Mouse (Mus musculus) neural tube, embryonic 14.5 days (tissue): ENCODE results near the gene Gm20388. TPM values are rescaled to one million over a fixed set of nuclear protein-coding genes. Genes with fewer than 3 reads are reported as not detected.

ENCODE experiments used
- ATAC-seq: fragments of 200-750 bp; cut with Nextera tagmentation; 2 replicates; pipeline ENCODE4 v1.8.0; 2017; ENCODE audit warnings: low read depth, mild to moderate bottlenecking, moderate TSS enrichment, moderate library complexity
- H3K27ac ChIP-seq: fragments of 300-500 bp; sonication (generic); 2 replicates; pipeline ENCODE4 v1.5.1; 2014; ENCODE audit warnings: low read depth, mild to moderate bottlenecking, control low read depth, low read length, moderate library complexity, mixed read lengths
- H3K27me3 ChIP-seq: fragments of 300-500 bp; sonication (generic); 2 replicates; pipeline ENCODE4 v1.6.1; 2014; ENCODE audit warnings: low read length; ENCODE audit not compliant: control insufficient read depth, insufficient read depth
- H3K36me3 ChIP-seq: fragments of 300-500 bp; sonication (generic); 2 replicates; pipeline ENCODE4 v1.6.1; 2014; ENCODE audit warnings: low read length, mixed read lengths; ENCODE audit not compliant: control insufficient read depth, insufficient read depth
- H3K4me1 ChIP-seq: fragments of 300-500 bp; sonication (generic); 2 replicates; pipeline ENCODE4 v1.6.1; 2014; ENCODE audit warnings: low read length; ENCODE audit not compliant: control insufficient read depth, insufficient read depth
- H3K4me2 ChIP-seq: fragments of 300-500 bp; sonication (generic); 2 replicates; pipeline ENCODE4 v1.6.1; 2014; ENCODE audit warnings: mild to moderate bottlenecking, low read depth, low read length, control low read depth
- H3K4me3 ChIP-seq: fragments of 300-500 bp; sonication (generic); 2 replicates; pipeline ENCODE4 v1.5.1; 2014; ENCODE audit warnings: low read depth, low read length, control low read depth, mixed read lengths
- H3K9ac ChIP-seq: fragments of 300-500 bp; sonication (generic); replicated peaks from 2 replicates; pipeline ENCODE4 v1.6.1; 2014; ENCODE audit warnings: low read depth, mild to moderate bottlenecking, control low read depth, low read length, mixed read lengths
- H3K9me3 ChIP-seq: fragments of 300-500 bp; sonication (generic); 2 replicates; pipeline ENCODE4 v1.6.1; 2016; ENCODE audit warnings: low read length; ENCODE audit not compliant: control insufficient read depth
- WGBS: fragments of 180-500 bp; shearing (Covaris S2); extraction: QIAGEN DNeasy Blood & Tissue Kit; methylation state at CpG from one replicate; pipeline ENCODE4 v1.1.7; 2014; 5-methylcytosine and 5-hydroxymethylcytosine counted together
- polyA plus RNA-seq: library from polyadenylated mRNA; unstranded; fragments of >200 nt; fragmentation: Nextera tagmentation; extraction: Ambion mirVana; gene quantifications from 2 replicates; pipeline ENCODE4 v1.2.1, GENCODE M21; 2014

The Gm20388 gene
- polyA plus RNA-seq, 1 experiment from 2014 or later, result 10.3 TPM

GRCm38 (mm10) chr8:122633205-122633604 lies 2722.6 kb downstream of the Gm20388 start:
- Histone ChIP-seq H3K4me1 (no peaks in the 10 kb centered on the region), H3K4me3 (no peak overlapping the region), H3K27ac (no peak overlapping the region), H3K4me2 (no peak overlapping the region), H3K36me3 (peaks cover 42% of the 10 kb centered on the region), H3K27me3 (no peaks in the 10 kb centered on the region), H3K9me3 (no peaks in the 10 kb centered on the region), H3K9ac (no peak overlapping the region)
- no peak for ATAC-seq
- 92% methylated on average over 14 of the region's 14 CpGs for WGBS

GRCm38 (mm10) chr8:122635878-122636802 lies 2725.5 kb downstream of the Gm20388 start:
- 0 out of 2 replicates have a peak, but pooled peaks cover 4% of the 10 kb centered on the region for H3K4me1 ChIP-seq
- ATAC-seq, result no peak
- no peaks in the 10 kb centered on the region for H3K9me3 ChIP-seq
- H3K36me3 ChIP-seq, result peaks cover 39% of the 10 kb centered on the region
- H3K9ac ChIP-seq, result no peak overlapping the region
- H3K4me3 ChIP-seq, result no peak overlapping the region
- H3K27me3 ChIP-seq, result no peaks in the 10 kb centered on the region
- no peak overlapping the region for H3K27ac ChIP-seq
- WGBS, result 78% methylated on average over 14 of the region's 14 CpGs
- no peak overlapping the region for H3K4me2 ChIP-seq

GRCm38 (mm10) chr8:122636803-122637175 lies 2726.1 kb downstream of the Gm20388 start:
- Histone ChIP-seq H3K4me2 (no peak overlapping the region), H3K9me3 (no peaks in the 10 kb centered on the region), H3K9ac (no peak overlapping the region), H3K36me3 (peaks cover 42% of the 10 kb centered on the region), H3K4me1 (0 out of 2 replicates have a peak, but pooled peaks cover 4% of the 10 kb centered on the region), H3K27ac (no peak overlapping the region), H3K27me3 (no peaks in the 10 kb centered on the region), H3K4me3 (no peak overlapping the region)
- ATAC-seq, result no peak
- WGBS, result 71% methylated on average over 9 of the region's 9 CpGs

GRCm38 (mm10) chr8:122637230-122637629 lies 2726.6 kb downstream of the Gm20388 start:
- no peaks in the 10 kb centered on the region for H3K9me3 ChIP-seq
- H3K4me1 ChIP-seq, result 0 out of 2 replicates have a peak, but pooled peaks cover 4% of the 10 kb centered on the region
- no peak overlapping the region for H3K9ac ChIP-seq
- H3K27ac ChIP-seq, result no peak overlapping the region
- no peaks in the 10 kb centered on the region for H3K27me3 ChIP-seq
- H3K36me3 ChIP-seq, result peaks cover 42% of the 10 kb centered on the region
- no peak for ATAC-seq
- H3K4me3 ChIP-seq, result no peak overlapping the region
- no peak overlapping the region for H3K4me2 ChIP-seq
- 84% methylated on average over 9 of the region's 9 CpGs for WGBS

- H3K36me3 ChIP-seq, result peaks cover 45% of the 10 kb centered on the region
Observed at GRCm38 (mm10) chr8:122638601-122639000, 2728.0 kb downstream of the Gm20388 start.

GRCm38 (mm10) chr8:122639521-122640248 lies 2729.0 kb downstream of the Gm20388 start:
- no peak overlapping the region for H3K27ac ChIP-seq
- H3K9ac ChIP-seq, result no peak overlapping the region
- peaks cover 38% of the 10 kb centered on the region for H3K36me3 ChIP-seq
- WGBS, result 44% methylated on average over 16 of the region's 16 CpGs
- H3K4me3 ChIP-seq, result no peak overlapping the region
- peak; percentile 63; the same call in 1 of the 2 replicates for ATAC-seq
- 0 out of 2 replicates have a peak, but pooled peaks cover 4% of the 10 kb centered on the region for H3K4me1 ChIP-seq
- H3K9me3 ChIP-seq, result no peaks in the 10 kb centered on the region
- H3K4me2 ChIP-seq, result no peak overlapping the region
- no peaks in the 10 kb centered on the region for H3K27me3 ChIP-seq

More at GRCm38 (mm10) chr8:122638601-122639000, 2728.0 kb downstream of the Gm20388 start:
- Histone ChIP-seq H3K27me3 (no peaks in the 10 kb centered on the region), H3K4me1 (0 out of 2 replicates have a peak, but pooled peaks cover 4% of the 10 kb centered on the region), H3K9ac (no peak overlapping the region), H3K27ac (0 out of 2 replicates have a peak overlapping the region, but pooled peaks have one; percentile 2), H3K9me3 (no peaks in the 10 kb centered on the region), H3K4me2 (no peak overlapping the region), H3K4me3 (no peak overlapping the region)
- ATAC-seq, result no peak
- WGBS, result 69% methylated on average over 16 of the region's 16 CpGs

GRCm38 (mm10) chr8:122640825-122641224 lies 2730.2 kb downstream of the Gm20388 start:
- H3K9me3 ChIP-seq, result no peaks in the 10 kb centered on the region
- no peak overlapping the region for H3K9ac ChIP-seq
- no peak overlapping the region for H3K4me3 ChIP-seq
- WGBS, result 81% methylated on average over 4 of the region's 4 CpGs
- 0 out of 2 replicates have a peak, but pooled peaks cover 4% of the 10 kb centered on the region for H3K4me1 ChIP-seq
- H3K27ac ChIP-seq, result no peak overlapping the region
- no peaks in the 10 kb centered on the region for H3K27me3 ChIP-seq
- H3K4me2 ChIP-seq, result no peak overlapping the region
- no peak for ATAC-seq
- H3K36me3 ChIP-seq, result peaks cover 28% of the 10 kb centered on the region

GRCm38 (mm10) chr8:122641406-122641805 lies 2730.8 kb downstream of the Gm20388 start:
- ATAC-seq, result no peak
- 86% methylated on average over 15 of the region's 15 CpGs for WGBS
- H3K4me1 ChIP-seq, result 0 out of 2 replicates have a peak, but pooled peaks cover 4% of the 10 kb centered on the region
- no peak overlapping the region for H3K4me2 ChIP-seq
- no peak overlapping the region for H3K4me3 ChIP-seq
- H3K9ac ChIP-seq, result no peak overlapping the region
- no peaks in the 10 kb centered on the region for H3K9me3 ChIP-seq
- H3K36me3 ChIP-seq, result peaks cover 31% of the 10 kb centered on the region
- no peaks in the 10 kb centered on the region for H3K27me3 ChIP-seq
- no peak overlapping the region for H3K27ac ChIP-seq
